Mouse (Mus musculus): ENCODE measurements around the gene Gp1bb.

Gene Gp1bb

GRCm38 (mm10) chr16:18622019-18622418 lies at the start of gene Gp1bb:
Gene Gp1bb, minus strand, starts transcription at chr16:18622403.
- in situ Hi-C loops (cut with MboI): no loop called here

DNA sequence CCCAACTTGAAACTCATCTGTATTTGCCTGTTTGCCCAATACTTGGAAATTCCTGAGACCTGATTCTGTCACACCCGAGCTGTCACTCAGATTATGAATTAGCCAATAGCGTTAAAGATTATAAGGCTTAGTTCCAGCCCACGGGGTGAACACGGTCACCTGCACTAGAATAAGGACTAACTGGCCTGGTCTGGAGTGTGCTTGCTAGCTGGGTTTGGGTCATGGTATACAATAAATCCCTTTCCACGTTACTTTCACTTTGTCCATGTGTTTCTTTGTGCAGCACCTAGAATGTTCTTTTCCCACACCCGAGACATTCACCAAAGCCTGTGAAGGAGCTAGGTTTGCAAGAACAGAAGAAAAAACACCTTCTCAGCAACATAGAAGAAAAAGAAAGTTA lies 47.7 kb upstream of the Gp1bb start:
- in situ Hi-C loops (cut with MboI): no loop called here

GRCm38 (mm10) chr16:18658597-18658996 lies 36.4 kb upstream of the Gp1bb start:
- in situ Hi-C loops (cut with MboI): no loop called here

DNA sequence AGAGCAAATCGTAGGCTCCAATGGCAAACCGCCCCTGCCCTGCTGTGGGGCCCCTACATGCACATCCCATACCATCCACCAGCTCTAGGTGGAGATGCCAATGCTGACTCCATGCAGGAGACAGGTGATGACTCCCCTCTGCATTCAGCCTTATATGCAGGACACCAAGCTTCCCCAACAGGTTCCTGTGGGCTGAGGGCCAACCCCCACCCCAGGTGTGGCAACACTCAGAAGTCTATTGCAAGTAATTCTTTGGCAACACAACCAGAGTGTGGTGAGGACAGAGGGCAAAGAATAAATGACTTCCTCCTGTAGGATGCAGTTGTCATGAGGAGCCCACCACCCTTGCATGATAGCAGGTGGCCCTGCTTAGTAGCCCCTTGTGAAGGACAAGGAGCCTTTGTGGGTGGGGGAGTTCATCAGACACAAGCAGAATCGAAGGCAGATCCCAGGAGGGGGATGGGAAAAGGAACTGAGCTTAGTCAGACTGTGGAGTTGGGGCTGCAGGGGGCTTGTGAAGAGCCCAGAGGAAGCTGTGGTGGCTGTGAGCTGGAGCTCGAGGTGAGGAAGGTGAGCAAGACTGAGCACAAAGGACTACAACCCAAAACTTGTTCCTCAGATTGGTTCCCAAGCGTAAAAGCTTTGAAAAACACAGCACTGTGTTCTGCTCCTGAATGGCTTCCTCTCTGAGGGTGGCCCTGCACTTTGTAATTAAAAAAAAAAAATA lies 33.3 kb upstream of the Gp1bb start:
- in situ Hi-C loops (cut with MboI): no loop called here

GRCm38 (mm10) chr16:18653290-18654160 lies 31.3 kb upstream of the Gp1bb start:
- in situ Hi-C loops (cut with MboI): no loop called here

DNA sequence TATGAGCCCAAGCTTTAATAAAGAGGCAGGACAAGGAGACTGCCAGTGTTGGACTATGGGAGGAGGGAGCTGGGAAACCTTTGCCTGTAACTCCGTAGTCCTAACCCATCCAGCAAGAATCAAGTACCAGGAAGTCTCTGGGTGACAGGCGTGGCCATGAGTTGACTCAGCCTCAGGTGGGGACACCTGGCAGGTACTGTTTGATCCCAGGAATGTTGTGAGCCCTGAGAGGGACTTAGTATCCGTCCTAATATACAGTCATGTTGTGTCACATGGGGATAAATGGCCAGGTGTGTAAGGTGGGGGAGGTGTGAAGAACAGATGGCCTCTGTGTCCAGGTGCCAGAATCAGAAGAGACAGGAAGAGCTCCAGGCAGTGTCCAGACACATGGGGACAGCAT lies 26.9 kb upstream of the Gp1bb start:
- in situ Hi-C loops (cut with MboI): no loop called here

DNA sequence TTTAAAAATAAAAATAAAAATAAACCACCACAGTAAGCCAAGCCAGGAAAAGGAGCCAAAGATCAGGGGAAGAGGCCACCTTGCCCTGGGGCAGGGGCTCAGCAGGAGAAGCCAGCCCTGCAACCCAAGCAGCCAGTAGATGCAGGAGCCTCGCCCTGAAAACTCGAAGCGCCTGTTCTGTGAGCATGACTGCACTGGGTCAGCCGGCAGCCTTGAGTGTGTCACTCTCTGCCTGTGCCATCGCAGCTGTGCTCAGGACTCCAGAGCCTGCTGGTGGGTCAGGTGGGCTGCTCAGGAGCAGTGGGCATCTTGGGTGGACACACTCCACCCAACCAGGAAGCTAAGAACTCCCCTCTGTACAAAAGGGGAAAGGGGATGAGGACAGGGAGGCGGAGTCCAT lies 23.1 kb upstream of the Gp1bb start:
- in situ Hi-C loops (cut with MboI): no loop called here

DNA sequence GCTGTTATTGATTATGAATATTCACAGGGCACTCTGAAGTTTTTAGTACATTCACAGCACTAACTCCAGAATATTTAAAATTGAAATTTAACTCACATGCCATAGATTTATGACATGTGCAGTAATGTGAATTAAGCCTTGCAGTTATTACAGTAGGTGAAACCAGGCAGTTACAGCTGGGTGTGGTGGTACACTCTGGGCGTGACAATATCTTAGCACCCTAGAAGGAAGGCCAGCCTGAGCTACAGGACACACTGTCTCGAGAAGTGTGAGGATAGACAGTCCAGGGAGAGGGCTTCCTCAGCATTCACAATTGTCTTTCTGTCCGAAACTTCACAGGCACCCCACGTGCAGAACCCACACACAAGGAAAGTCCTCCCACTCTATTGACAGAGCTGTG lies 22.3 kb upstream of the Gp1bb start:
- in situ Hi-C loops (cut with MboI): no loop called here

- in situ Hi-C loops (cut with MboI): no loop called here
These were observed 21.3 kb upstream of the Gp1bb start for GRCm38 (mm10) chr16:18643406-18643998.

DNA sequence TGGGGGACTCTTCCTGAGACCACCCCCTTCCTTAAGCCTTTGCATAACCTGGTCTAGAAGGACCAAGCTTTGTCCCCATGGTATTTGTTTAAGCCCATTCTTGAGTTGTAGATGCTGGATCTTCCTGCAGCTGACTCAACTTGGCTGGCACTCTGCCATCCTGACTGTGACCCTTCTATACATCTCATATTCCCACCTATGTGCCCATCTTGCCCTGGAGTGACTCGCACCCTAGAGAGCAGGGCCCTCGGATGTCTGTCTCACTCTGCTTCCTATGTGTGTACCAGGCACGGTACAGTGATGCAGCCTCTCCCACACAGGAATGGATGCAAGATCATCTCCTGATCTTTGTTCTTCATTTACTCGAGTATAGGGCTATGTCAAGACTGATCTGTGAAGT lies 20.7 kb upstream of the Gp1bb start:
- in situ Hi-C loops (cut with MboI): no loop called here

GRCm38 (mm10) chr16:18642291-18642690 lies 20.1 kb upstream of the Gp1bb start:
- in situ Hi-C loops (cut with MboI): no loop called here

GRCm38 (mm10) chr16:18639382-18639929 lies 17.3 kb upstream of the Gp1bb start:
- in situ Hi-C loops (cut with MboI): no loop called here

DNA sequence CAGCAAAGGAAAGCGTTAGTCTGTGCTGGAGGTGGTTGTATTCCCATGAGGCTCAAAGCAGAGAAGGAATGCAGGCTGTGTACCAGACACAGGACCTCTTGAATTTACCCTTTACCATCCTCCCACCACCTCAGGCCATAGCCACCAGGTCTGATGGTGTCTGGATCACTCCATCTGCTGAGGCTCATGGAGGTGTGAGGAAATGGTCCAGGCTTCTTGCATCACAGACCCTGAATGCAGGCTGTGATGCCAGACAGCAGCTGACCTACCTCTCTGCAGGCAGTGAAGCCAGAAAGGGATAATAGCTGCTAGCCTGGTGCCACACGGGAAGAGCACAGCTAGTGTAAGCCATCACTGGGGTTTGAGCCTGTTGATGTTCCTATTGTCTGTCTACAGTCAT lies 16.2 kb upstream of the Gp1bb start:
- in situ Hi-C loops (cut with MboI): no loop called here

DNA sequence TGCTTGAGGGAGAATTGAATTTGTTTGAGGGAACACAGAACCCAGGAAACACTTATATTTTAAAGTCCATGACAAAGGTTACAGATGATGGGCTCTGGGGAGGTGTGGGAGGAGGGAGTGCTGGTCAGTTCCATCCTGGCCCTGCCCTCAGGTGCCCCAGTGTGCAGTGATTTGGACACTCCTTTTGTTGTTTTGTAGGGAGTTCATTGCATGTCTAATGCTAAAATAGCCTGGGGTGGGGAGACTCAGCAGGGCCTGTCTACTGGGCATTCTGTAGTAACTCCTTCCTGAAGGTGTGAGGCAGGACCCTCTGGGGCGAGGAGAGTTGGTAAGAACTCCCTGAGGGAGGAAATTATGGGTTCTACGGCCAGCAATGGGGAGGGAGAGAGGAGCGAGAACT lies 14.6 kb upstream of the Gp1bb start:
- in situ Hi-C loops (cut with MboI): no loop called here

DNA sequence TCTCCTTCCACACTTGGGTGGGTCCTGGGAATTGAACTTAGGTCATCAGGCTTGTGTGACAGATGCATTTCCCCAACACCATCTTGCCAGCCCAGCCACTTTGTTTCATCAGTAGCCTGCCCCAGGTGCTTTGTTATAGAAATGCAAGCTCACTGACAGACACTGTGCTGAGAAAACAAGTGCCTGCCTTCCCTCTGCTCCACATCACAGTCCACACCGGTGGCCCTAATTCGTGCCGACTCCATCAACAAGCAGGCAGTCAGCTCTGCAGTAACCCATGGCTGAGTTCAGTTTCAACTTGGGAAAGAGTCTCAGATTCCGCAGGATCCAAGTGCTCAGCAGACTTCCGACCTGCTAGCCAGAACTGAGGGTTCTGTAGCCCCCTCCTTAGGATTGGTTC lies 14.2 kb upstream of the Gp1bb start:
- in situ Hi-C loops (cut with MboI): no loop called here

DNA sequence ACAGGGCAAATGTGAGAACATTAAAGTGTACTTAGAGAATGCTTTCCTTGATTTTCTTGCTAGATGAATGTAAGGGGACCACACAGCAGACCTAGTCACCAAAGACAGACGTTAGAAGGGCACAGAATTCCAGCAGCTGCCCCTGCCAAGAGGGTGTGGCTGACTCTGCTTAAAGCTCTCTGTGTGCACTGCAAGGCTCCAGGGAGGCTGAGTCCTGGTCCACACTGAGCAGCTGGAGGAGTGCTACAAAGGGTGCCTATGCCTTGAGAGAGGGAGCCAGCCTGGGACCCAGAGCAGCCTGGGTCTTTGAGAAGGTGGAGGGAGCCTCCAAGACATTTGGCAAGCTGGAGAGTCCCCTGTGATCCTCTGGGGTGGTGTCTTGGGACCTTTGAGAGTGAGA lies 11.1 kb upstream of the Gp1bb start:
- in situ Hi-C loops (cut with MboI): no loop called here

- in situ Hi-C loops (cut with MboI): no loop called here
These were observed 10.6 kb upstream of the Gp1bb start for GRCm38 (mm10) chr16:18632816-18633215.

- in situ Hi-C loops (cut with MboI): no loop called here
These were observed 9.9 kb upstream of the Gp1bb start for GRCm38 (mm10) chr16:18632059-18632458.

GRCm38 (mm10) chr16:18631141-18631540 lies 8.9 kb upstream of the Gp1bb start:
- in situ Hi-C loops (cut with MboI): no loop called here

DNA sequence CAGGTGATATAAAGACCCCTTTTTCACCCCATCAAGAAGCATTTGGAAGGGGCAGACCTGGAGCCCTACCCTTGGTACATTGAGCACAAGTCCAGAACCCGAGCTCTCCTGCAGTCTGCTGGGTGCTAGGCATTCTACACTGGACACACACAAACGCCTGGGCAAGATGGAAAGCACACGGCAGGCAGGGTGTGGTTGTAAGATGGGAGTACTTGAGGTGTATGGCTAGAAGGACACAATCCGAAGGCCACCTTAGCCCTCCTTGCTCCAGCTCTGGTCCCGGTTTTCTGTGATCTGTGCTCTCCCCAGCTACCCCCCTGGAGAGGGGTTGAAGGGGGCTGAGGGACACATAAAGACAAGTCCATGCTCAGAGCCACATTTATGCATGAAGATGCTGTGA lies 8.1 kb upstream of the Gp1bb start:
- in situ Hi-C loops (cut with MboI): no loop called here

DNA sequence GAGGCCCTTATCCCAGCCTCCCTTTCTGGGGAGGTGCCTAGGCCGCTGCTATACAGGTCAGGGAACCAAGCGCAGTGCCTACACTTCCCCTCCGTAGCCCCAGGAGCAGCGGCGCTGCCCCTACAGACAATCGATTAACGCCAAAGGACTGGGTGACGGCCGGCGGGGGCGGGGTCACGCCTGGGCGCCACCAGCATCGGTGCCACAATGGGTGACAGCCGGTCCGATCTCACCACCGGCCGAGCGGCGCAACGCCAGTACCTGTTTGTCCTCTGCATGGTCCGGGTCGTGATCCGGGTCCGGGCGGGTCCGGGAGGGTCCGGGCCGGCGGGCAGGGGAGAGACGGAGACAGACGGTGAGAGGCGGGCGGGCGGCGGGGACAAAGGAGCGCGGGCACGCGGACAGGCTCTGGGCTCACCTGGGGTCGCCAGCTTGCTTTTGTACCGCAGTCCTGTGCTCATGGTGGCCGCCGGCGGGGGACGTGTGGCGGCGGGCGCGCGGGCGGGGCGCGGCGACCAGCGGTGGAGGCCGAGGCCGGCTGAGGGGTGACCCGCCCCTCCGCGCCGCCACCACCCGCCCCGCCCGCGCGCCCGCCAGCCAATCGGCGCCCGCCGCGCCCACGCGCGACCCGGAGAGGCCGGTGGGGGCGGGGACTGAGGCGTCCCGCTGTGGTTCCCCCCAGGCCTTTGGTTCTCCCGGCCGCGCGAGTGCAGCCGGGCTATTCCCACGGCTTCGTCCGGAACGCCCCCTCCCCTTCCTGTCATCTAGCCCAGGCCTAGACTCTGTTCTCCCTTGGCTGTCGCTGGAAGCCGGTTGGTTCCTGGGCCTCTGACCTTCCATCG lies 7.4 kb upstream of the Gp1bb start, which contains the start of gene Sept5:
Gene Sept5, minus strand, starts transcription at position 565 of the 842 bp plus-strand sequence.
- in situ Hi-C loops (cut with MboI): no loop called here

DNA sequence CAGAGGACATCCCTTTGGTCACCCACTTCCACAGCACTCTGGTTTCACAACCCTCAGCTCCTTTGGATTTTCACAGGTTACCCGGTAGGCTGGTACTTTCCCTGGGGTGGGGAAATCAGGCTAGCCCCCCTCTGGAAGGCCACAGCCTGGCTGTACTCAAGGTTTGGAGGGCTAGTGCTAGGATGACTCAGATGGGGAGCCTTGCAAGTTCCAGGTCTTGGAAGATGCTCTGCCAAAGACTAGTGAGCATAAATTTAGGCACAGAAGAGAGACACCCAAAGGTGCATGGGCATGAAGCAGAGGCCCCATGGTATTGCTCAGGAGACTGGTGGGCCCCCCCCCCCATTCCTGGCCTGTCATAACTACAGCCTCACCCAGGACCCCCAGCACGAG lies 6.7 kb upstream of the Gp1bb start:
- in situ Hi-C loops (cut with MboI): no loop called here

Measured in mature B cell (primary cell).